Mouse (Mus musculus) gastrocnemius, adult 2 months (tissue): ENCODE data around the gene Vash1. TPM values are rescaled to one million over a fixed set of nuclear protein-coding genes. Genes with fewer than 3 reads are reported as not detected.

Experiments used
- DNase-seq: peaks from one replicate; pipeline ENCODE4 v3.0.0; 2022
- H3K27ac ChIP-seq: fragments of 200-600 bp; 2 replicates; pipeline ENCODE4 v1.8.1; 2022; ENCODE audit warnings: mild to moderate bottlenecking
- H3K4me3 ChIP-seq: fragments of 200-600 bp; 2 replicates; pipeline ENCODE4 v1.8.1; 2022; ENCODE audit warnings: mild to moderate bottlenecking, moderate library complexity
- CTCF ChIP-seq: fragments of 200-600 bp; IDR thresholded peaks from 2 replicates; pipeline ENCODE4 v1.8.1; 2022; ENCODE audit warnings: antibody characterized with exemption, mild to moderate bottlenecking, moderate library complexity
- intact Hi-C: fragments of 180-260 bp; cut with DNase I; formaldehyde crosslinking; loops from one replicate; pipeline ENCODE4 v1.15.1; 2025
- long read RNA-seq, 2 experiments: library from polyadenylated mRNA; stranded (forward); transcript quantifications; one replicate each; pipeline ENCODE4 v2.0.0; 2021
- total RNA-seq, 2 experiments: library from RNA; stranded (reverse); gene quantifications; 2 replicates each; pipeline ENCODE4 v1.2.3; 2021

The Vash1 gene
- 1 to 10 TPM; 4.0 to 6.9 TPM for total RNA-seq
- long read RNA-seq, experiment 1, result 0 reads
- long read RNA-seq, experiment 2, result 0 reads

GRCm38 (mm10) chr12:86678591-86679545, at the start of gene Vash1:
Vash1 (plus strand) TSS chr12:86678700.
- TF ChIP-seq CTCF, result no peak
- Histone ChIP-seq H3K27ac (peak within 1 kb of the TSS; percentile 86), H3K4me3 (peak within 1 kb of the TSS; percentile 98)
- intact Hi-C loops, result no loop called here
- DNase-seq, result peak; percentile 83

GRCm38 (mm10) chr12:86628783-86629172, 49.7 kb upstream of the Vash1 start:
- no peak overlapping the region for H3K27ac ChIP-seq

GRCm38 (mm10) chr12:86641763-86642162, 36.7 kb upstream of the Vash1 start:
- Histone ChIP-seq H3K4me3 (no peak overlapping the region), H3K27ac (no peak overlapping the region)
- no peak for DNase-seq
- intact Hi-C loops, result no loop called here
- TF ChIP-seq CTCF, result peak; percentile 64

More at GRCm38 (mm10) chr12:86628783-86629172, 49.7 kb upstream of the Vash1 start:
- no peak for TF ChIP-seq CTCF
- intact Hi-C loops, result no loop called here
- no peak for DNase-seq
- no peak overlapping the region for H3K4me3 ChIP-seq

GRCm38 (mm10) chr12:86644512-86645273, 33.8 kb upstream of the Vash1 start:
- no peak for TF ChIP-seq CTCF
- no peak for DNase-seq
- no peak overlapping the region for H3K4me3 ChIP-seq
- H3K27ac ChIP-seq, result no peak overlapping the region
- intact Hi-C loops, result no loop called here

- Histone ChIP-seq H3K27ac (no peak overlapping the region), H3K4me3 (no peak overlapping the region)
- no peak for TF ChIP-seq CTCF
- no peak for DNase-seq
- intact Hi-C loops, result no loop called here
Observed at GRCm38 (mm10) chr12:86645494-86645893, 33.0 kb upstream of the Vash1 start.

DNA sequence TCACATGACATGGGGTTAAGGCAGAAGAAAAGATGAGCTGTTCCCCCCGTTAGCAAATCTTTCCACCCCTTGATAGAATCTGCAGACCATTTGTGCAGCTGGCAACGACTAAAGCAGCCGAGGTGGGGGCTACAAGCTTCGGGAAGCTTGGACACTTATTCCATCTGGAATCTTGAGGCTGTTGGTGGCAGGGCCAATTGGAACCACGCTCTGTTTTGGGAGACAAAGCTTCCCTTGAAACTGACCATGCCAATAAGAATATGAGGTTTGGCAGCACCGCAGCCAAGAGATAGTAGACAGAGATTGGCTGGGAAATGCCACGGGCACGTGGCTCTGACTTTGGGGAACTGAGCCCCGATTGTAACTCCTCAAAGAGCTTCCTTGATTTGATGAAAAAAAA, 31.7 kb upstream of the Vash1 start:
- Histone ChIP-seq H3K4me3 (peak overlapping the region; percentile 33), H3K27ac (peak overlapping the region; percentile 83)
- intact Hi-C loops, result no loop called here
- peak; percentile 35 for DNase-seq
- TF ChIP-seq CTCF, result no peak

GRCm38 (mm10) chr12:86647279-86647678, 31.2 kb upstream of the Vash1 start:
- no peak for TF ChIP-seq CTCF
- no peak for DNase-seq
- Histone ChIP-seq H3K4me3 (peak overlapping the region; percentile 33), H3K27ac (peak overlapping the region; percentile 83)
- intact Hi-C loops, result no loop called here

DNA sequence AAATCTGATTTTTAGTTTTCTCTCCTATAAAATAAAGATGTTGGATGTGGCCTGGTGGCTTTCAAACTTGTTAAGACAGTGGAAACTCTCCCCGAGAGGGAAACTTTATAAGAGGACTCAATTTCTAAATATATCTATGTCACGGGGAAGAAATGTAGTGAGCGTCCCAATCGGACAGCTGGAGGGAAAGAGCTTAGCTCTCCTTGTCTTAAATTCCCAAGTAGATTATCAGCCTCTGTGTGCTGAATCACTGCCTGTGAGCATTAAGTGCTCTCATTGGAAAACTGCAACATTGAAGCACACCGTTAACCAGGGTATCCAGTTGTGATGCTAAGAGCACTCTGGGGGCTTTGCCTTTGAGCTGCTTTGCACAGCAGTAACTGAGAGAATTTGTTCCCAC, 30.8 kb upstream of the Vash1 start:
- H3K4me3 ChIP-seq, result peak overlapping the region; percentile 33
- no peak for TF ChIP-seq CTCF
- intact Hi-C loops, result no loop called here
- peak overlapping the region; percentile 83 for H3K27ac ChIP-seq
- DNase-seq, result no peak

DNA sequence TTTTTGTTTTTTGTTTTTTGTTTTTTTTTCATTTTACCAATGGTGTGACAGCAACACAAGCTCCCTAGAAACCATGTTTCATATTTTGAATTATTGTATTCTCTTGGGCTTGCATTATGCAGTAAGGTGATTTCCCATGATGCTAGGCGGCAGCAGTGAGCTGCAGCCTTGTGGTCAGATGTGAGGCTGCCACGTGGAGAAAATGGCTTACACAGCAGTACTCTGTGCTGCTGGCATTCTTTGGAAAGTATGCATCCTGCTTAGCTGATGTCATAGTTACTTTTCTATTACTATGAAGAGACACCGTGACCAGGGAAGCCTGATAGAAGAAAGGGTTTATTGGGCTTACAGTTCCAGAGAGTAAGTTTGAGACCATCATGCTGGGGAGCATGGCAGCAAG, 30.0 kb upstream of the Vash1 start:
- intact Hi-C loops, result no loop called here
- no peak for DNase-seq
- Histone ChIP-seq H3K27ac (no peak overlapping the region), H3K4me3 (no peak overlapping the region)
- TF ChIP-seq CTCF, result no peak

DNA sequence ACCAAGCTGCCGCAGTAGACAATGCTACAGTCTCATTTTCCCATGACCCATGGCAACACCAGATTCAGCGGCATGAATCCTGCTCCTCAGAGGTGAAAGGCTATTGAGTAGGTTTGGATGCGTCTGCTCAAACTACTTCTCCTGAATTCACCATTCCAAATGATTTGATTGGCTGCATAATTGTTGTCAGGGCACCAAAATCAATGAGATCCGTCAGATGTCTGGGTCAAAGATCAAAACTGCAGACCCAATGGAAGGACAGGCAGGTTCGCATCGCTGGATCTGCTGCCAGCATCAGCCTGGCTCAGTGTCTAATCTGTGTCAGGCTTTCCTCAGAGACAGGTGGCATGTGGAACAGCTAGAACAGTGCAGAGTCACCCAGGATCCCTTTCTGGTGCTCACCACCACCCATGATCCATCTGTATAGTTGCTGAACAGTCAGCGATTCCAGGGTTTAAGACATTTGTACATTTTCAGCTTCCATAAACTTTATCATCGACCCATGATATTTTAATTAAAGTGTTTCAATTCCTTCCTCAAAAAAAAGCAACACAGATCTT, 27.1 kb upstream of the Vash1 start:
- no peak for TF ChIP-seq CTCF
- intact Hi-C loops, result no loop called here
- Histone ChIP-seq H3K27ac (no peak overlapping the region), H3K4me3 (no peak overlapping the region)
- no peak for DNase-seq

DNA sequence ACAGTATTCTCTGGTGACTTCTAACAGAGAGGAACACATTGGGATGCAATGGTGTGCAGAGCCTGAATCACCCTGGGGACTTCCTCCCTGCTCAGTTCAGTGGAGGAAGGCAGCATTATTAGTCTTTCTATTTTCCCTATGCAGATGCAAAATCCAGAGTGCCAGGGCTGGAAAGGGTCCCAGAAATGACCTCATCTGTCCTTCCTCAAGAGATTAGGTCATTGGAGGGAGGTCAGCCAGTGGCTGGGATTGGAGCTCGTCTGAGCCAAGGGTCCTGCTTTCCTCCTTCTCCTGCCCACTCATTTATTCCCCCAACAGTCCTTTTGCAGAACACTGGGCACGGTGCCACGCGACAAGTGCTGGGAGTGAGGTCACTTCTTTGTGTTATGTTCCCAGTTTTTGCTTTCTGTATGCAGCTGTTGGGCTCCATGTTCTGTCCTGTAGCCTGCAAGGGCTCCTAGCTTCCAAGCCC, 25.9 kb upstream of the Vash1 start:
- DNase-seq, result peak; percentile 87
- intact Hi-C loops, result no loop called here
- Histone ChIP-seq H3K4me3 (peak overlapping the region; percentile 2; the same call in 1 of the 2 replicates), H3K27ac (peak overlapping the region; percentile 28; the same call in 1 of the 2 replicates)
- no peak for TF ChIP-seq CTCF

DNA sequence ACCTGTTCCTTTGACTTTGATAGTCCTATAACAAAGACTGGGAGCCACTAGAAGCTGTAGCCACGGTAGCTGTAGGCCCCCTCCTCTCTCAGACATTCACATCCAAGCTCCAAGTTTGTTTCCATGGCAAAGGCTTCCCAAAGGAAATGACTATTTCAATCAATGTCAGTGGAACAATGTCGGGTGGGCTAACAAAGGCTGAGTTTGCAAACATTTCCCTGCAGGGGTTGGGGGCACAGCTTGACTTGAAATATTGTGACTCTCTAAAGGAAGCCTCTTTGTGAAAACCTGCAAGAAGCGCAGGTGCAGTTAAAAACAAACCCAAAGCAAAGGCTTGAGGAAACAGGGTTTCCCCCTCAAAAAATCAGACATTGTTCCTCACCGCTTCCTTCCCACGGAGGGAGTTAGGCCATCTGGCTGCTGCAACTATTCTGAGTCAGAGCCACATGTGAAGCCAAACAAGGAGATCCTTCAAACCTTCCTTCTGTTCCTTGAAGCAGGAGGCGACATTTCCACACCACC, 19.0 kb upstream of the Vash1 start:
- intact Hi-C loops, result no loop called here
- Histone ChIP-seq H3K27ac (no peak overlapping the region), H3K4me3 (no peak overlapping the region)
- no peak for DNase-seq
- no peak for TF ChIP-seq CTCF

- no peak for DNase-seq
- intact Hi-C loops, result no loop called here
- no peak overlapping the region for H3K4me3 ChIP-seq
- no peak overlapping the region for H3K27ac ChIP-seq
- TF ChIP-seq CTCF, result no peak
Observed at GRCm38 (mm10) chr12:86660466-86660865, 18.0 kb upstream of the Vash1 start.
